Mouse (Mus musculus): Measurements from ENCODE around the gene Copa. TPM values are rescaled to one million over a fixed set of nuclear protein-coding genes. Genes with fewer than 3 reads are reported as not detected.

The Copa gene
- polyA plus RNA-seq, 1 experiment from 2014 or later = 161 TPM

DNA sequence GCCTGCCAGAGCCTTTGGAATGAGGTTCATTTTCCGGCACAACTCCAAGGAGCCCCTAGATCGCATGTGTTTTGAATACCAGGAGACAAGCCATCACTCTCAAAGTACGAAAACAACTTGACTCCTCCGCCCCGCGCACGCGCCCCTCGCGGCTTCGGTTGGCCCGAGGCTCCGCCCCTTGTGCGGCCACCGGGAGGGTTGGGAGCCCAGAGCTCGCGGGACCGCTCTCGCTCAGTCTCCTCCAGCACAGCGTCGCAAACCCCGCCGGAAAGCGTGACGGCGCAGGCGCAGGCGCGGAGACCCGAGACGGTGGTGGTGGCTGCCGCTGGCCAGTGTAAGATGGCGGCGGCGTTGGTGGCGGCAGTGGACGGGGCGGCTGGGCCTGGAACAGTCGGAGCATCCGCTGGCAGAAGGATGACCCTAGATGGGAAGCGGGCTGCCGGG is 65.5 kb downstream of the Copa start, which contains the start of gene Dcaf8:
Gene Dcaf8 (plus strand): TSS at position 250 of the 444 bp plus-strand sequence.
- peak; percentile 99 for ATAC-seq (ENCODE audit: low FRiP score)
- H3K27me3 ChIP-seq (ENCODE audit: control insufficient read depth, insufficient read depth, low read length) = no peaks in the 10 kb centered on the region
- H3K36me3 ChIP-seq (replicated peaks; ENCODE audit: control insufficient read depth, insufficient read depth) = peaks cover 25% of the 10 kb centered on the region
- peaks cover 11% of the 10 kb centered on the region for H3K4me1 ChIP-seq (replicated peaks; ENCODE audit: control insufficient read depth, insufficient read depth, low read length)
- H3K27ac ChIP-seq = peak within 1 kb of the TSS; percentile 92
- peak within 1 kb of the TSS; percentile 91 for H3K4me3 ChIP-seq (replicated peaks; ENCODE audit: low read length)
- H3K9ac ChIP-seq = peak within 1 kb of the TSS; percentile 97
- H3K9me3 ChIP-seq (ENCODE audit: control insufficient read depth, low read length) = no peaks in the 10 kb centered on the region
- under 1% methylated on average over 42 of the region's 42 CpGs for WGBS
- peak within 1 kb of the TSS; percentile 71 for H3K4me2 ChIP-seq (replicated peaks)
- DNase-seq (ENCODE audit: low spot score) = peak; percentile 94

DNA sequence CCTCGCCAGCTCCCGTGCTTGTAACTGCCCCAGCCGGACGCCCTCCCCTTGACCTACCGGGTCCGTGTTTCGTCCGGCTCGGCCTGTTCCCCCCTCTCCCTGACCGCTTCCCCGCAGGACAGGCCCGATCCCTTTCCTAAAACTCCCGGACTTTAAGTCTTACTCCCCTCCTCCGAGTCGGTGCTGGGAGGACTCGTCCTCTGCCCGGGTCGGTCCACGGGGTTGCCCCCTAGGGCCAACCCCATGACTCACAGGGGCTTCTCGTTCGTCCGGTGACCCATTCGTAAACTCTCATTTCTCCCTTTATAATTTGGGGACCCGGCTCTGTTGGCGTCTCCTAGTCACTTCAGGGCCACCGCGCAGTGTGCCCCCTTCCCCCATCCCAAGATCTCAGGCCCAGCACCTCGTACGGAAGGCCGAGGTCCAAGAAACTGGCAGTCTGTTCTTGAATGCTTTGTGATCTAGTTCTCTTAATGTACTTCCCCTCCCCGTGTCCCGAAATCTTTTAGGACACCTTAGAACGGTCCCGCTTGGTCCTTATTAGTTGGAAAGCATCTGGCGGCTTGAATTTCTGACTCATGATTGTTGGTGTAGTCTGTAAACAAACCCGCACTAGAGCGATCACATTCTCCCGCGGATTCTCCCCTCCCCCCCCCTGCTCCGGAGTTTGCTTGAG is 66.1 kb downstream of the Copa start:
- Histone ChIP-seq H3K36me3 (replicated peaks; ENCODE audit: control insufficient read depth, insufficient read depth) (peaks cover 30% of the 10 kb centered on the region), H3K27ac (peak overlapping the region; percentile 92), H3K4me2 (replicated peaks) (peak overlapping the region; percentile 71), H3K4me3 (replicated peaks; ENCODE audit: low read length) (peak overlapping the region; percentile 91), H3K4me1 (replicated peaks; ENCODE audit: control insufficient read depth, insufficient read depth, low read length) (peaks cover 11% of the 10 kb centered on the region), H3K9ac (peak overlapping the region; percentile 97), H3K9me3 (ENCODE audit: control insufficient read depth, low read length) (no peaks in the 10 kb centered on the region), H3K27me3 (ENCODE audit: control insufficient read depth, insufficient read depth, low read length) (no peaks in the 10 kb centered on the region)
- no peak for DNase-seq (ENCODE audit: low spot score)
- peak; percentile 70 for ATAC-seq (ENCODE audit: low FRiP score)
- under 1% methylated on average over 40 of the region's 40 CpGs for WGBS

DNA sequence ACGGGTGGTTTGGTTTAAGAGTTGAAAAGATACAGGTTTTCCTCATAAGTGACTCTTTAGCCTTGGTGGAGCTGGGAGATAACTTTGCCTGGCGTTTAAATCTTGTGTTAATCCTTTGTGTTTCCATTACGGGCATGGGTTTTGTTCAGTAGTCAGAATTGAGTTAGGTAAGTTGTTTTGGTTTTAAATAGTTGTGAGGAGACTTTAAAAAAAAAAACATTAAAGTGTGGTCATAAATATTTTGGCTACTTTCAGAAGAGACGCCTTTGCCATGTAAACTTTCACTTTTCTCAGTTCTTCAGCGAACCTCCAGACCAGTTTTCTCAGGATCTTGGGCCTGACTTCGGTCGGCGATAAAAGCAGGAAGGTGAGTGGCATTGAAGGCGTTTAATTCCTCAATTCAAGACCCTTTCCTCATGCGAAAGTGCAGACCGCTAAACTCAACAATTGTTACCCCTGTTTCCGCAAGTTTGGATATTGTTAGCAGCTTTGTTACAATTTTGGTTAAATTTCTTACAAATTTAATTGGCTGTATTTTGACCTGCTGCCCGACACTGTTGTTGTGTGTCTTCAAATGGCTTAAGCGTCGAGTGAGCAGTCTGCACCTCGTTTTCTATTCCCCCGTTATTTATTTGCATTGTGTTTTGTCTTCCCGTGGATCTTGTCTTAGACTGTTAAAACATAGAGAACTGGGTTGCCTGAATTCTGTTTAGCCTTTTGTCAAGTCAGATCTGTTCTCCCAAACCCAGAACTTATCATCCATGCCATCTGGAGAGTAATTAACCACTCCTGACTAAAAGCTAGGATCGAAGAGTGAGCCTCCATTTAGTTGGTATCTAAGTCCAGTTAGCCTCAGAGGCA is 66.9 kb downstream of the Copa start:
- Histone ChIP-seq H3K9ac (peak overlapping the region; percentile 97), H3K4me1 (replicated peaks; ENCODE audit: control insufficient read depth, insufficient read depth, low read length) (peaks cover 11% of the 10 kb centered on the region), H3K9me3 (ENCODE audit: control insufficient read depth, low read length) (no peaks in the 10 kb centered on the region), H3K27ac (no peak overlapping the region), H3K4me3 (replicated peaks; ENCODE audit: low read length) (peak overlapping the region; percentile 91), H3K36me3 (replicated peaks; ENCODE audit: control insufficient read depth, insufficient read depth) (peaks cover 37% of the 10 kb centered on the region), H3K4me2 (replicated peaks) (peak overlapping the region; percentile 71), H3K27me3 (ENCODE audit: control insufficient read depth, insufficient read depth, low read length) (no peaks in the 10 kb centered on the region)
- DNase-seq (ENCODE audit: low spot score) (no peak), ATAC-seq (ENCODE audit: low FRiP score) (no peak)
- 24% methylated on average over 19 of the region's 19 CpGs for WGBS

DNA sequence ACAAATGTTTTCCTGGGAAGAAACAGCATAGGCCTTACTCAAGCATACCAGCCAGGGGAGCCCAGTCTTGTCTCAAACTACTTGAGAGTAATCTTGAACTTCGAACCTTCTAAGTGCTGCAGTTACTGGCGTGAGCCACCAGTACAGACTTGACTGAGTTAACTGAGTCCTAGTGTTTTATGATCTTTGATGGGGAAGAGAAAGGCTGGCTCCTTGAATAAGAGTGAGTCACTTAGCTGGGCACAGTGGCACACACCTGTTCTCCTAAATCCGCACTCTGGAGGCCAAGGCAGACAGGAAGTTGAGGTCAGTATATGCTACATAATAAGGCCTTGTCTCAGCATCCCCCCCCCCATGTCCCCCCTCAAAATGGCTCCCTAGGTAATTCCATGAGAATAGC is 72.2 kb downstream of the Copa start:
- no peak for DNase-seq (ENCODE audit: low spot score)
- H3K4me2 ChIP-seq (replicated peaks) = no peak overlapping the region
- peaks cover 66% of the 10 kb centered on the region for H3K36me3 ChIP-seq (replicated peaks; ENCODE audit: control insufficient read depth, insufficient read depth)

DNA sequence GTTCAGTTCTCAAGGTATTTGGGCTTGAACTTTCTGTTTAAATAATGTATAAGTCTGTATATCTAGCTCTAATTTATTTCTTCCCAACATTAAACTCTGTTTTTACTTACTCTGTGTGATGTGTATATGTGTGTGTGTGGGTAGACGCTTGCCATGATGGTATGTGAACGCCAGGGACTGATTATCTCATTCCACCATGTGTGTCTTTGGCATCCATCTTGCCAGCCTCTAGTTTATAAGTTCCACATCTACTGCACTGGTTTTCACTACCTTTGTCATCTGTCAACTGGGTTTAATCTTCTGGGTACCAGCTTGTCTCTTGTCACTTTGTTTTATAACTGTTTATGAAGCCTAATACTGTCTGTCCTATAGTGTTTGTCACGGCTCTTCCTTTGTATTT is 73.2 kb downstream of the Copa start:
- H3K4me3 ChIP-seq (replicated peaks; ENCODE audit: low read length) = no peak overlapping the region
- H3K36me3 ChIP-seq (replicated peaks; ENCODE audit: control insufficient read depth, insufficient read depth) = peaks cover 63% of the 10 kb centered on the region
- no peak overlapping the region for H3K9ac ChIP-seq
- WGBS = 95% methylated on average over 3 of the region's 3 CpGs
- H3K4me2 ChIP-seq (replicated peaks) = no peak overlapping the region
- H3K27me3 ChIP-seq (ENCODE audit: control insufficient read depth, insufficient read depth, low read length) = no peaks in the 10 kb centered on the region
- no peak for DNase-seq (ENCODE audit: low spot score)
- no peaks in the 10 kb centered on the region for H3K9me3 ChIP-seq (ENCODE audit: control insufficient read depth, low read length)
- no peaks in the 10 kb centered on the region for H3K4me1 ChIP-seq (replicated peaks; ENCODE audit: control insufficient read depth, insufficient read depth, low read length)
- ATAC-seq (ENCODE audit: low FRiP score) = no peak
- H3K27ac ChIP-seq = no peak overlapping the region

More for the DNA sequence above, 72.2 kb downstream of the Copa start:
- Histone ChIP-seq H3K4me1 (replicated peaks; ENCODE audit: control insufficient read depth, insufficient read depth, low read length) (peaks cover 4% of the 10 kb centered on the region), H3K9me3 (ENCODE audit: control insufficient read depth, low read length) (no peaks in the 10 kb centered on the region), H3K9ac (no peak overlapping the region), H3K27ac (no peak overlapping the region), H3K4me3 (replicated peaks; ENCODE audit: low read length) (no peak overlapping the region), H3K27me3 (ENCODE audit: control insufficient read depth, insufficient read depth, low read length) (no peaks in the 10 kb centered on the region)
- ATAC-seq (ENCODE audit: low FRiP score) = no peak
- WGBS = 94% methylated on average over 3 of the region's 3 CpGs

DNA sequence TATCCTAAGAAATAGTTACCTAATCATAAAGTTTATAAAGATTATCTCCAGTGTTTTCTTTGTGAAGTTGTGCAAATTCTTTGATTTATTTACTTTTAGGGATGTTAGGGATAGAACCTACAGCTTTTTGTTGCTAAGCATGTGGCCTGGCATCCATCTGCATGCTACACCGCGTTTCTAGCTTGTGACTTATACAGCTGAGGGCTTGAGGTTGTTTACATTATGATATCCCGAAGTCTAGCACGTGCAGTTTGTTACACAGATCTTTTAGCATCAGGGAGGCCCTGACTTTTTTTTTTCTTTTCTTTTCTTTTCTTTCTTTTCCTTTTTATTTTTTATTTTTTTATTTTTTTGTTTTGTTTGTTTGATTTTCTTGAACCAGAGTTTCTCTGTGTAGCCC is 77.6 kb downstream of the Copa start:
- no peak overlapping the region for H3K27ac ChIP-seq
- H3K9ac ChIP-seq = no peak overlapping the region
- no peaks in the 10 kb centered on the region for H3K4me1 ChIP-seq (replicated peaks; ENCODE audit: control insufficient read depth, insufficient read depth, low read length)
- DNase-seq (ENCODE audit: low spot score) = no peak
- H3K9me3 ChIP-seq (ENCODE audit: control insufficient read depth, low read length) = no peaks in the 10 kb centered on the region
- no peak overlapping the region for H3K4me2 ChIP-seq (replicated peaks)
- WGBS = 71% methylated on average over 4 of the region's 4 CpGs
- H3K4me3 ChIP-seq (replicated peaks; ENCODE audit: low read length) = no peak overlapping the region
- no peaks in the 10 kb centered on the region for H3K27me3 ChIP-seq (ENCODE audit: control insufficient read depth, insufficient read depth, low read length)
- H3K36me3 ChIP-seq (replicated peaks; ENCODE audit: control insufficient read depth, insufficient read depth) = peaks cover 21% of the 10 kb centered on the region
- no peak for ATAC-seq (ENCODE audit: low FRiP score)

DNA sequence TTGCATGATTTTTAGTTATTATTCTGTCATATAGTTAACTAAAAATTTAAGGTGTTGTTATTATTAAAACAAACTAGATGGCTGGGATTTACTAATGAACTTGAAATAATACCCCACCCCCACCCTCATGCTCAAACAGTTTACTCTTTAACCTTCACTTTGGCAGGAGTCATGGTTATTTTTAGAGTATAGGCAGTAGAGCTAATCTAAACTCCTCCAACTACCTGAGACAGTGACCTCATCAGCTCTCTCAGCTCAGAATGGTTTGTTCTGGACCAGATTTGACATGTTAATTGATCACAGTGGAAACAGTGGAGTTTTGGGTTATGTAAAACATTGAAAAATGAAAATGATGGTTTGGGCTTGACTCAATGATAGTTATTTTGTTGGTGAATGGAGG is 78.2 kb downstream of the Copa start:
- H3K4me2 ChIP-seq (replicated peaks) = no peak overlapping the region
- H3K9ac ChIP-seq = no peak overlapping the region
- no peaks in the 10 kb centered on the region for H3K4me1 ChIP-seq (replicated peaks; ENCODE audit: control insufficient read depth, insufficient read depth, low read length)
- H3K27ac ChIP-seq = no peak overlapping the region
- H3K4me3 ChIP-seq (replicated peaks; ENCODE audit: low read length) = no peak overlapping the region
- H3K36me3 ChIP-seq (replicated peaks; ENCODE audit: control insufficient read depth, insufficient read depth) = peaks cover 23% of the 10 kb centered on the region
- no peaks in the 10 kb centered on the region for H3K27me3 ChIP-seq (ENCODE audit: control insufficient read depth, insufficient read depth, low read length)
- DNase-seq (ENCODE audit: low spot score) (no peak), ATAC-seq (ENCODE audit: low FRiP score) (no peak)
- no peaks in the 10 kb centered on the region for H3K9me3 ChIP-seq (ENCODE audit: control insufficient read depth, low read length)

DNA sequence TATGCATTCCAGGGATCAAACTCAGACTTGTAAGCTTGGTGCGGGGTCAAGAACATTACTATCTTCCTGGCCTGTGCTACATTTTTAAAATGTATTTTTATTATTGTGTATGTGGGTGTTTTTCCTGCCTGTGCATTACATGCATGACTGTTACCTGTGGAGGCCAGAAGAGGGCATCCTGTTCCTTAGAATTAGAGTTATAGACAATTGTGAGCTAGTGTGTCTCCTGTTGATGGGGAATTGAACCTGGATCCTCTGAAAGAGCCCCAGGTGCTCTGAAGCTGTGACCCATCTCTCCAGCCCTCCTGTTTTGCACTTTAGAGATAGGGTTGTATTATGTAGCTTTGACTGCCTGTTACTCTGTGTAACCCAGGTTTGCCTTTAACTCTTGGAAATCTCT is 79.7 kb downstream of the Copa start:
- no peak overlapping the region for H3K4me3 ChIP-seq (replicated peaks; ENCODE audit: low read length)
- H3K27me3 ChIP-seq (ENCODE audit: control insufficient read depth, insufficient read depth, low read length) = no peaks in the 10 kb centered on the region
- no peak overlapping the region for H3K27ac ChIP-seq
- DNase-seq (ENCODE audit: low spot score) (peak; percentile 39), ATAC-seq (ENCODE audit: low FRiP score) (no peak)
- 92% methylated on average over 1 of the region's 1 CpGs for WGBS
- no peaks in the 10 kb centered on the region for H3K9me3 ChIP-seq (ENCODE audit: control insufficient read depth, low read length)
- no peaks in the 10 kb centered on the region for H3K4me1 ChIP-seq (replicated peaks; ENCODE audit: control insufficient read depth, insufficient read depth, low read length)
- peaks cover 24% of the 10 kb centered on the region for H3K36me3 ChIP-seq (replicated peaks; ENCODE audit: control insufficient read depth, insufficient read depth)
- H3K4me2 ChIP-seq (replicated peaks) = no peak overlapping the region
- no peak overlapping the region for H3K9ac ChIP-seq

DNA sequence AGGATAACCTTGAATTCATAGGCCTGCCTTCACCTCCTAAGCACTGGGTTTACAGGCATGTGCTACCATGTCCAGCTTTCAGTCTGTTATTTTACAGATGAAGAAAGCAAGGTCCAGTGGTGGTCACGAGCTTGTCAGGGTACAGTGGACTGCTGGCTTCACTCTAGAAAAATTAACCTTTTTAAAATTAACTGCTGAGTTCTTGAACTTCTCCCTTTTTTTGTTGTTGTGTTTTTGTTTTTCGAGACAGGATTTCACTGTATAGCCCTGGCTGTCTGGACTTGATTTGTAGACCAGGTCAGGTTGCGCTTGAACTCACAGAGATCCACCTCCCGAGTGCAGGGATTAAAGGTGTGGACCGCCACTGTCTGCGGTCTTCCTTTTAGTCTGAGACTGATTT is 80.6 kb downstream of the Copa start:
- DNase-seq (ENCODE audit: low spot score) (no peak), ATAC-seq (ENCODE audit: low FRiP score) (no peak)
- no peaks in the 10 kb centered on the region for H3K27me3 ChIP-seq (ENCODE audit: control insufficient read depth, insufficient read depth, low read length)
- H3K4me2 ChIP-seq (replicated peaks) = no peak overlapping the region
- H3K9ac ChIP-seq = no peak overlapping the region
- H3K27ac ChIP-seq = no peak overlapping the region
- H3K4me1 ChIP-seq (replicated peaks; ENCODE audit: control insufficient read depth, insufficient read depth, low read length) = no peaks in the 10 kb centered on the region
- H3K36me3 ChIP-seq (replicated peaks; ENCODE audit: control insufficient read depth, insufficient read depth) = peaks cover 34% of the 10 kb centered on the region
- H3K9me3 ChIP-seq (ENCODE audit: control insufficient read depth, low read length) = no peaks in the 10 kb centered on the region
- 89% methylated on average over 6 of the region's 6 CpGs for WGBS
- H3K4me3 ChIP-seq (replicated peaks; ENCODE audit: low read length) = no peak overlapping the region

All from hindbrain, embryonic 14.5 days (tissue).